In the genomic region with DNA sequence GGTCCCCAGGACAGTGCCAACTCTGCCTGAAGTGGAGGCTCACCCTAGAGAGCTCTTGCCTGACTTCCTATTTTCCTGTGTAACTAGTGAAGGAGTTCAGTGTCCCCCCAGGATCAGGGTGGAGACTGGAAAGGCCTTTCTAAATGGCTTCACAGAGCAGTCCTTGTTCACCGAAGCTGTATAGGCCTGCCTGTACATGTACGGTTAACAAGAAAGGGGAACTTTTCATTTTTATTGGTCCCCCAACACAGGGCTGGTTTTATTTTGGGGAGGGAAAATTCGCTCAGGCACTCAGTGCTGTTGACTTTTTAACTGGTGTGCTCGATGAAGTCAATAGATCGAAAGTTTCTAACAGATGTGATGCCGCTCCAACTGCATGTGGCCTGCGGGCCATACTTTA, we compare ENCODE assay signal across 27 mouse cellular contexts. TPM values are rescaled to one million over a fixed set of nuclear protein-coding genes. Genes with fewer than 3 reads are reported as not detected.
DNase-seq lines count a peak whose midpoint lies in the region; ATAC-seq and TF ChIP-seq lines count a peak whose summit lies in the region.
"Had no signal": no experiment of that assay in that cellular context is flagged by ENCODE, and none has a peak within 500 bp of the region (broad histone marks: within the 10 kb centered on the region; RNA-seq: fewer than 3 reads in every experiment).

No protein-coding gene starts in this region.

- no peak for TF ChIP-seq EP300 in heart, postnatal 0 days (IDR thresholded peaks at IDR 0.05; ENCODE audit: low read depth)

- no peak for TF ChIP-seq CTCF in heart, postnatal 0 days (IDR thresholded peaks at IDR 0.05; ENCODE audit: low read depth)

- H3K27ac ChIP-seq in heart, postnatal 0 days (ENCODE audit: low read depth), result no peak overlapping the region
- H3K27ac ChIP-seq in heart, embryonic 12.5 days (ENCODE audit: poor library complexity, severe bottlenecking), result no peak overlapping the region
- H3K27ac ChIP-seq in limb, embryonic 11.5 days (replicated peaks; ENCODE audit: low read depth, low read length), result peak overlapping the region; percentile 69
- H3K27ac ChIP-seq in limb, embryonic 10.5 days, result no peak overlapping the region
- peak overlapping the region; percentile 80 for H3K27ac ChIP-seq in embryonic facial prominence, embryonic 13.5 days
- peak overlapping the region; percentile 86 for H3K27ac ChIP-seq in limb, embryonic 14.5 days (replicated peaks; ENCODE audit: low read depth, low read length)
- H3K27ac ChIP-seq: forebrain, embryonic 15.5 days; heart, embryonic 13.5 days; hindbrain, embryonic 15.5 days; intestine, embryonic 15.5 days; kidney, postnatal 0 days; layer of hippocampus, adult 2 months; liver, embryonic 12.5 days had no signal

- H3K4me1 ChIP-seq in heart, postnatal 0 days (ENCODE audit: control insufficient read depth, insufficient read depth), result peaks cover 15% of the 10 kb centered on the region
- H3K4me1 ChIP-seq in heart, embryonic 12.5 days (replicated peaks), result peaks cover 25% of the 10 kb centered on the region
- H3K4me1 ChIP-seq in limb, embryonic 11.5 days (ENCODE audit: control insufficient read depth, insufficient read depth, low read length), result 0 out of 2 replicates have a peak, but pooled peaks cover 2% of the 10 kb centered on the region
- peaks cover 18% of the 10 kb centered on the region; the same call in 1 of the 2 replicates for H3K4me1 ChIP-seq in limb, embryonic 10.5 days
- peaks cover 17% of the 10 kb centered on the region for H3K4me1 ChIP-seq in embryonic facial prominence, embryonic 13.5 days
- H3K4me1 ChIP-seq in limb, embryonic 14.5 days (ENCODE audit: control insufficient read depth, insufficient read depth, low read length), result peaks cover 23% of the 10 kb centered on the region
- H3K4me1 ChIP-seq: intestine, embryonic 15.5 days; liver, embryonic 12.5 days had no signal

- intact Hi-C loops in left cerebral cortex, postnatal 14 days (cut with DNase I), result no loop called here

- no peak for ATAC-seq in heart, postnatal 0 days (ENCODE audit: insufficient read depth, low read depth)
- ATAC-seq in heart, embryonic 12.5 days (ENCODE audit: insufficient number of reproducible peaks, low FRiP score), result no peak
- ATAC-seq in limb, embryonic 11.5 days (ENCODE audit: insufficient number of reproducible peaks, low FRiP score, low TSS enrichment, low read depth), result no peak
- ATAC-seq in embryonic facial prominence, embryonic 13.5 days (ENCODE audit: insufficient number of reproducible peaks, insufficient read depth, low FRiP score, low TSS enrichment, low read depth), result 0 out of 2 replicates have a peak, but pooled peaks have one; percentile 69
- peak; percentile 81 for ATAC-seq in limb, embryonic 14.5 days (ENCODE audit: low FRiP score, low read depth)
- ATAC-seq: forebrain, embryonic 15.5 days; intestine, embryonic 15.5 days; liver, embryonic 12.5 days; midbrain, embryonic 16.5 days had no signal

- WGBS in heart, postnatal 0 days, result 86% methylated on average over 7 of the region's 7 CpGs
- 74% methylated on average over 7 of the region's 7 CpGs for WGBS in heart, embryonic 12.5 days
- WGBS in limb, embryonic 11.5 days, result 67% methylated on average over 7 of the region's 7 CpGs
- WGBS in limb, embryonic 10.5 days, result 84% methylated on average over 7 of the region's 7 CpGs
- WGBS in embryonic facial prominence, embryonic 13.5 days, result 39% methylated on average over 7 of the region's 7 CpGs
- WGBS in limb, embryonic 14.5 days, result 20% methylated on average over 7 of the region's 7 CpGs

- H3K27me3 ChIP-seq in heart, postnatal 0 days (ENCODE audit: control insufficient read depth, insufficient read depth, low read length), result no peaks in the 10 kb centered on the region
- no peaks in the 10 kb centered on the region for H3K27me3 ChIP-seq in heart, embryonic 12.5 days (replicated peaks)
- H3K27me3 ChIP-seq in limb, embryonic 11.5 days (ENCODE audit: control insufficient read depth, insufficient read depth, low read length), result no peaks in the 10 kb centered on the region
- no peaks in the 10 kb centered on the region for H3K27me3 ChIP-seq in limb, embryonic 10.5 days (ENCODE audit: low read depth, poor library complexity, severe bottlenecking)
- no peaks in the 10 kb centered on the region for H3K27me3 ChIP-seq in embryonic facial prominence, embryonic 13.5 days
- no peaks in the 10 kb centered on the region for H3K27me3 ChIP-seq in limb, embryonic 14.5 days (ENCODE audit: control insufficient read depth, insufficient read depth, low read length)
- H3K27me3 ChIP-seq: forebrain, embryonic 15.5 days; heart, embryonic 13.5 days; hindbrain, embryonic 15.5 days; intestine, embryonic 15.5 days had no signal

- TF ChIP-seq POLR2A in limb, embryonic 14.5 days (IDR thresholded peaks at IDR 0.05; ENCODE audit: borderline replicate concordance, extremely low read depth, insufficient read depth, insufficient read length), result no peak

- no peaks in the 10 kb centered on the region for H3K9me3 ChIP-seq in heart, postnatal 0 days (replicated peaks; ENCODE audit: control insufficient read depth, low read length)
- H3K9me3 ChIP-seq in heart, embryonic 12.5 days (replicated peaks), result no peaks in the 10 kb centered on the region
- H3K9me3 ChIP-seq in limb, embryonic 11.5 days (ENCODE audit: control insufficient read depth, low read length), result no peaks in the 10 kb centered on the region
- no peaks in the 10 kb centered on the region for H3K9me3 ChIP-seq in limb, embryonic 10.5 days (replicated peaks)
- no peaks in the 10 kb centered on the region for H3K9me3 ChIP-seq in embryonic facial prominence, embryonic 13.5 days
- H3K9me3 ChIP-seq in limb, embryonic 14.5 days (ENCODE audit: control insufficient read depth, low read length), result no peaks in the 10 kb centered on the region
- H3K9me3 ChIP-seq: forebrain, embryonic 15.5 days; heart, embryonic 13.5 days; hindbrain, embryonic 15.5 days; intestine, embryonic 15.5 days; liver, embryonic 12.5 days had no signal

- no peaks in the 10 kb centered on the region for H3K36me3 ChIP-seq in heart, postnatal 0 days (replicated peaks; ENCODE audit: control insufficient read depth, insufficient read depth, low read length)
- H3K36me3 ChIP-seq in heart, embryonic 12.5 days, result no peaks in the 10 kb centered on the region
- H3K36me3 ChIP-seq in limb, embryonic 11.5 days (ENCODE audit: control insufficient read depth, insufficient read depth, low read length), result no peaks in the 10 kb centered on the region
- no peaks in the 10 kb centered on the region for H3K36me3 ChIP-seq in limb, embryonic 10.5 days
- H3K36me3 ChIP-seq in embryonic facial prominence, embryonic 13.5 days, result no peaks in the 10 kb centered on the region
- H3K36me3 ChIP-seq in limb, embryonic 14.5 days (ENCODE audit: control insufficient read depth, insufficient read depth, low read length), result no peaks in the 10 kb centered on the region
- H3K36me3 ChIP-seq: forebrain, embryonic 15.5 days; heart, embryonic 13.5 days; hindbrain, embryonic 15.5 days; intestine, embryonic 15.5 days; liver, embryonic 12.5 days had no signal

- H3K4me3 ChIP-seq in heart, postnatal 0 days (ENCODE audit: low read depth, low read length), result no peak overlapping the region
- no peak overlapping the region for H3K4me3 ChIP-seq in heart, embryonic 12.5 days
- H3K4me3 ChIP-seq in limb, embryonic 11.5 days (ENCODE audit: low read depth, low read length), result no peak overlapping the region
- no peak overlapping the region for H3K4me3 ChIP-seq in limb, embryonic 10.5 days
- H3K4me3 ChIP-seq in embryonic facial prominence, embryonic 13.5 days, result no peak overlapping the region
- H3K4me3 ChIP-seq in limb, embryonic 14.5 days (replicated peaks; ENCODE audit: low read length), result no peak overlapping the region
- H3K4me3 ChIP-seq: forebrain, embryonic 15.5 days; heart, embryonic 13.5 days; hindbrain, embryonic 15.5 days; intestine, embryonic 15.5 days; layer of hippocampus, adult 2 months; liver, embryonic 12.5 days had no signal

- no peak overlapping the region for H3K4me2 ChIP-seq in heart, postnatal 0 days (ENCODE audit: low read depth, low read length)
- H3K4me2 ChIP-seq in heart, embryonic 12.5 days, result no peak overlapping the region
- no peak overlapping the region for H3K4me2 ChIP-seq in limb, embryonic 11.5 days (ENCODE audit: low read depth, severe bottlenecking)
- no peak overlapping the region for H3K4me2 ChIP-seq in embryonic facial prominence, embryonic 13.5 days
- no peak overlapping the region for H3K4me2 ChIP-seq in limb, embryonic 14.5 days (replicated peaks; ENCODE audit: low read depth, low read length, severe bottlenecking)
- H3K4me2 ChIP-seq: forebrain, embryonic 15.5 days; heart, embryonic 13.5 days; hindbrain, embryonic 15.5 days; intestine, embryonic 15.5 days; liver, embryonic 12.5 days had no signal

- DNase-seq in heart, postnatal 0 days (ENCODE audit: low spot score), result no peak
- no peak for DNase-seq in limb, embryonic 11.5 days (ENCODE audit: low spot score)
- DNase-seq in limb, embryonic 10.5 days (ENCODE audit: low spot score), result no peak
- DNase-seq in limb, embryonic 14.5 days (ENCODE audit: low spot score), result peak; percentile 69
- DNase-seq in left cerebral cortex, postnatal 14 days (ENCODE audit: low spot score in 2 of 2), result no peak
- DNase-seq in layer of hippocampus, adult 11-12 months (ENCODE audit: low spot score), result no peak
- DNase-seq: adrenal gland, postnatal 10 days; cerebellum, adult 18-20 months; cerebellum, postnatal 25 days; gastrocnemius, postnatal 10 days; heart, adult 11 months; lung, adult 18-20 months; lung, postnatal 10 days; right cerebral cortex, adult 18-20 months; right cerebral cortex, postnatal 4 days; thymus, adult 18-20 months; thymus, postnatal 36 days had no signal

- 0 out of 2 replicates have a peak overlapping the region, but pooled peaks have one; percentile 1 for H3K9ac ChIP-seq in heart, postnatal 0 days (replicated peaks; ENCODE audit: low read depth, low read length)
- no peak overlapping the region for H3K9ac ChIP-seq in heart, embryonic 12.5 days
- no peak overlapping the region; the same call in 1 of the 2 replicates for H3K9ac ChIP-seq in limb, embryonic 11.5 days (ENCODE audit: low read length)
- H3K9ac ChIP-seq in embryonic facial prominence, embryonic 13.5 days, result no peak overlapping the region
- H3K9ac ChIP-seq in limb, embryonic 14.5 days (ENCODE audit: low read depth, low read length, severe bottlenecking), result no peak overlapping the region
- H3K9ac ChIP-seq: forebrain, embryonic 15.5 days; hindbrain, embryonic 15.5 days; intestine, embryonic 15.5 days; liver, embryonic 12.5 days had no signal

RNA-seq across cellular contexts. Expression of gene Msi2, which starts 52.1 kb away (rescaled TPM):
- 94.6 and 114 TPM in 2 replicates for total RNA-seq in heart, postnatal 0 days (2014; rRNA removed; ENCODE audit: low replicate concordance)
- 20.6 and 22.1 TPM in 2 replicates for polyA plus RNA-seq in heart, postnatal 0 days (2015; fragmentation: Nextera tagmentation; extraction: Ambion mirVana)
- polyA plus RNA-seq in heart, embryonic 12.5 days (2016; fragmentation: Nextera tagmentation; extraction: Ambion mirVana), result 18.7 and 20.5 TPM in 2 replicates
- polyA plus RNA-seq in limb, embryonic 11.5 days (2014; fragmentation: Nextera tagmentation; extraction: Ambion mirVana), result 18.1 and 20.6 TPM in 2 replicates
- 16.8 and 18.1 TPM in 2 replicates for polyA plus RNA-seq in limb, embryonic 10.5 days (2016; fragmentation: Nextera tagmentation; extraction: Ambion mirVana)
- polyA plus RNA-seq in embryonic facial prominence, embryonic 13.5 days (2015; fragmentation: Nextera tagmentation; extraction: Ambion mirVana), result 18.7 and 19.0 TPM in 2 replicates
- 36.5 and 45.3 TPM in 2 replicates for polyA plus RNA-seq in limb, embryonic 14.5 days (2012; rRNA removed)
- polyA plus RNA-seq in limb, embryonic 14.5 days (2014; fragmentation: Nextera tagmentation; extraction: Ambion mirVana), result 13.9 and 14.8 TPM in 2 replicates
- total RNA-seq in left cerebral cortex, postnatal 14 days (2021), result 100 to 1,000 TPM in 1 of 2 experiments, 10 to 100 TPM in 1; 97.8 to 103 TPM

Comparison
In these comparisons a context has a peak if more than half of its experiments do, and no peak if none do; other contexts are left out.
1. ATAC-seq: peak in embryonic facial prominence, embryonic 13.5 days (single experiment) and limb, embryonic 14.5 days (single experiment); none in heart, postnatal 0 days (single experiment), heart, embryonic 12.5 days (single experiment) and limb, embryonic 11.5 days (single experiment).
2. H3K27ac ChIP-seq: peak in limb, embryonic 11.5 days (single experiment), embryonic facial prominence, embryonic 13.5 days (single experiment) and limb, embryonic 14.5 days (single experiment); none in heart, postnatal 0 days (single experiment), heart, embryonic 12.5 days (single experiment) and limb, embryonic 10.5 days (single experiment).